Mouse (Mus musculus): Measurements from ENCODE around the gene Gm11985. TPM values are rescaled to one million over a fixed set of nuclear protein-coding genes. Genes with fewer than 3 reads are reported as not detected.

The Gm11985 gene
- polyA plus RNA-seq, 1 experiment from 2014 or later: not detected

DNA sequence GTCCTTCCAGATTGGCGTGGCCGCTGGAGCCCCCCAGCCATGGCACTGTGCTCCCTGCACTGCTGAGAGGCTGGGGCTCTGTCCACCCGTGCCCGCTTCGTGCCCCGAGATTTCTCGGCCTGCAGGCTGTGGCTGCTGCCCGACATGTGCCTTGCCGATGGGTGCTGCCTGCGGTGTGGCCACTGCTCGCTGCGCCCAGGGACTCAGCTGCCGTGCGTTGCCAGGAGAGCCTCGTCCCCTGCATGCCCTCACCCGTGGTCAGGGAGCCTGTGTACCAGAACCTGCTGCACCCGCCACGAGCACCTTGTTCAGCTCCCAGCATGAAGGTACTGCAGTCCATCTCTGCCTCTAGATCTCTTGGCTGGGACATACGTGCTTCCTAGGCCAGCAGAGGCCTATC lies 9.6 kb upstream of the Gm11985 start:
- DNase-seq (ENCODE audit: low spot score): no peak
- Histone ChIP-seq H3K4me1 (replicated peaks) (peaks cover 12% of the 10 kb centered on the region), H3K27me3 (ENCODE audit: insufficient read depth, poor library complexity, severe bottlenecking) (no peaks in the 10 kb centered on the region), H3K27ac (peak overlapping the region; percentile 23), H3K9me3 (no peaks in the 10 kb centered on the region), H3K4me3 (no peak overlapping the region), H3K36me3 (no peaks in the 10 kb centered on the region)
- WGBS: 86% methylated on average over 19 of the region's 19 CpGs

DNA sequence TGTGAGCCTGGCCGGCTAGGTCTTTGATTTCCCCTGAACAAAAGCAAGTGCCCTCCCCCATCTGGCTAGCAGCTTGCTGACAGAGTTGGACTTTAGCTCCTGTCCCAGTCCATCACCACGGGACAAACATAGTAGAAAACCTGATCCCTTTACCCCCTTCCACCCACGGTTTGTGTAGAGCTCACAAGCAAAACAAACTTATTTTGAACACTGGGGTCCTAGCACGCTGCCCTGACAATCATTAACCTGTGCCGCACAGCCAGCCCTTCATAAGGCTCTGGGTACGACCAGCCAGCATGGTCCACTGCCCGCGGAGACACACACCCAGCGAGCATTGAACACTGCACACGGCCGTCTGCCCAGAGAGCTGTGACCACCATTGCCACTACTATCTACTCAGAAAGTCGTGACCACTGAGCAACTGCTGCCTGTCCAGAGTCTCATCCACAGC lies 9.1 kb upstream of the Gm11985 start, which contains the start of gene Igfbp1:
Igfbp1 (plus strand) TSS at position 292 of the 451 bp plus-strand sequence.
- Histone ChIP-seq H3K9me3 (no peaks in the 10 kb centered on the region), H3K4me3 (no peak within 1 kb of the TSS), H3K4me1 (replicated peaks) (peaks cover 12% of the 10 kb centered on the region), H3K36me3 (no peaks in the 10 kb centered on the region), H3K27me3 (ENCODE audit: insufficient read depth, poor library complexity, severe bottlenecking) (no peaks in the 10 kb centered on the region), H3K27ac (peak within 1 kb of the TSS; percentile 23)
- DNase-seq (ENCODE audit: low spot score): no peak
- WGBS: 45% methylated on average over 12 of the region's 12 CpGs

GRCm38 (mm10) chr11:7195312-7195685 lies 6.9 kb upstream of the Gm11985 start:
- H3K4me1 ChIP-seq (replicated peaks): peaks cover 12% of the 10 kb centered on the region
- H3K9me3 ChIP-seq: no peaks in the 10 kb centered on the region
- WGBS: 85% methylated on average over 4 of the region's 4 CpGs
- no peak overlapping the region for H3K27ac ChIP-seq
- H3K36me3 ChIP-seq: no peaks in the 10 kb centered on the region
- no peaks in the 10 kb centered on the region for H3K27me3 ChIP-seq (ENCODE audit: insufficient read depth, poor library complexity, severe bottlenecking)
- no peak overlapping the region for H3K4me3 ChIP-seq
- DNase-seq (ENCODE audit: low spot score): no peak

GRCm38 (mm10) chr11:7194432-7195311 lies 6.3 kb upstream of the Gm11985 start:
- Histone ChIP-seq H3K27me3 (ENCODE audit: insufficient read depth, poor library complexity, severe bottlenecking) (no peaks in the 10 kb centered on the region), H3K9me3 (no peaks in the 10 kb centered on the region), H3K36me3 (no peaks in the 10 kb centered on the region), H3K27ac (no peak overlapping the region), H3K4me1 (replicated peaks) (peaks cover 12% of the 10 kb centered on the region), H3K4me3 (no peak overlapping the region)
- 93% methylated on average over 10 of the region's 10 CpGs for WGBS
- no peak for DNase-seq (ENCODE audit: low spot score)

DNA sequence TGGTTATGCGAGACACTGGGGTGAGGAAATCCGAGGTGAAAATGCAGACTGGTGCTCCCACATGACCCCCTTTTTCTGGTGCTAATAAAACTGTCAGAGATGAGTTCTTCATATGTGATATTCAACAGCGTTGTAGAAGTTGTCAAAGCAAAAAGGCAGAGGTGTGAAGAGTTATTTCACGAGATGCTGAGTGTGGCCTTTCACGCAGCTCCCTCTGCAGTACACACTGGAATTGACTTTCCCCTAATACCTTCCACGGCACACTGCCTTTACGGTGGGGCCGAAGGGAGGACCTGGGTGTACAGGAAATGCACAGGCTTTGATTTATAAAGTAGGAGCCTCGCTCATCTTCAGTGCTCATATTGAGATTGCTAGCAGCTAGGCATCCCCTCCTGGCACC lies 4.8 kb upstream of the Gm11985 start:
- no peak for DNase-seq (ENCODE audit: low spot score)
- H3K27ac ChIP-seq: no peak overlapping the region
- peaks cover 12% of the 10 kb centered on the region for H3K4me1 ChIP-seq (replicated peaks)

DNA sequence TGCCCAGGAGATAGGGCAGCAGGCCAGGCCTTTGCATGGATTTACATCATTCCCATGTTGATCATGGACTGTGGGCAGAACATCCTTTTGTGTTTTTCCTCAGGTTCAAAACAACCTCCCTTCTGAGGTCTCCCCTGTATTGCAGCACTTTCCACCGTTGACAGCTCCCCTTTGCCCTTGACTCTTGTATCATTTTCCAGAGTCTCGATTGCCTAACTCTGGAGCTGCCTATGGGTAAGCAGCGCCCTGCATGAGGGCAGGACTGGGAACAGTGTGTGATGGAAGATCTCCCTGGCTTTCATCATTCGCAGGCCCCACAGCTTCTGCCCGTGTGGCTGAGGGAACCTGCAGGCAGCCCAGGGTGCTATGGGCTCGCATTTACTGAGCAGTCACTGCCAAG lies 4.3 kb upstream of the Gm11985 start:
- Histone ChIP-seq H3K27ac (no peak overlapping the region), H3K36me3 (no peaks in the 10 kb centered on the region), H3K4me3 (no peak overlapping the region), H3K27me3 (ENCODE audit: insufficient read depth, poor library complexity, severe bottlenecking) (no peaks in the 10 kb centered on the region), H3K4me1 (replicated peaks) (peaks cover 8% of the 10 kb centered on the region), H3K9me3 (no peaks in the 10 kb centered on the region)
- WGBS: 75% methylated on average over 6 of the region's 6 CpGs
- no peak for DNase-seq (ENCODE audit: low spot score)

More for the DNA sequence above, 4.8 kb upstream of the Gm11985 start:
- no peaks in the 10 kb centered on the region for H3K27me3 ChIP-seq (ENCODE audit: insufficient read depth, poor library complexity, severe bottlenecking)
- no peak overlapping the region for H3K4me3 ChIP-seq
- H3K9me3 ChIP-seq: no peaks in the 10 kb centered on the region
- no peaks in the 10 kb centered on the region for H3K36me3 ChIP-seq
- WGBS: 87% methylated on average over 9 of the region's 9 CpGs

GRCm38 (mm10) chr11:7187472-7187871 lies 897 bp downstream of the Gm11985 start:
- DNase-seq (ENCODE audit: low spot score): no peak
- Histone ChIP-seq H3K4me3 (no peak overlapping the region), H3K9me3 (no peaks in the 10 kb centered on the region), H3K4me1 (replicated peaks) (peaks cover 32% of the 10 kb centered on the region), H3K27ac (no peak overlapping the region), H3K36me3 (no peaks in the 10 kb centered on the region), H3K27me3 (ENCODE audit: insufficient read depth, poor library complexity, severe bottlenecking) (no peaks in the 10 kb centered on the region)
- 62% methylated on average over 8 of the region's 8 CpGs for WGBS

- no peak for DNase-seq (ENCODE audit: low spot score)
- peaks cover 38% of the 10 kb centered on the region for H3K4me1 ChIP-seq (replicated peaks)
- no peaks in the 10 kb centered on the region for H3K9me3 ChIP-seq
- H3K36me3 ChIP-seq: no peaks in the 10 kb centered on the region
- no peak overlapping the region for H3K27ac ChIP-seq
- no peaks in the 10 kb centered on the region for H3K27me3 ChIP-seq (ENCODE audit: insufficient read depth, poor library complexity, severe bottlenecking)
- H3K4me3 ChIP-seq: no peak overlapping the region
- 13% methylated on average over 1 of the region's 1 CpGs for WGBS
Observed at GRCm38 (mm10) chr11:7184420-7184819, 3.9 kb downstream of the Gm11985 start.

- WGBS: 37% methylated on average over 8 of the region's 8 CpGs
Observed at GRCm38 (mm10) chr11:7182409-7183042, 5.8 kb downstream of the Gm11985 start.

DNA sequence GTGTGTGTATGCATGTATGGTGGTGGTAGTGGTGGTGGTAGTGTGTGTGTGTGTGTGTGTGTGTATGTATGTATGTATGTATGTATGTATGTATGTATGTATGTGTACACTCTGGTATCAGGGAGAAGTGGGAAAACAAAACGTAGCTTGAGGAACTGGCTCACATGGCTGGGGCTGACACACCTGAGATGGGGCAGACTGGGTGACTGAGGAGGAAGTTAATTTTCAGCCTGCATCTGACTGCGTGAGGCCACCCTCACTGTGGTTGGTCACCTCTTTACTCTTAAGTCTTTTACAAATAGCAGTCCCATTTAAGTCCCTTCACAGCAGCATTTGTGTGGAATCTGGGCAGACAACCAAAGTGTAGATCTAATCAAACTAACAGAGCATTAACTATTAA lies 9.1 kb downstream of the Gm11985 start:
- peaks cover 16% of the 10 kb centered on the region for H3K4me1 ChIP-seq (replicated peaks)
- H3K4me3 ChIP-seq: no peak overlapping the region
- no peak for DNase-seq (ENCODE audit: low spot score)
- WGBS: 81% methylated on average over 2 of the region's 2 CpGs
- no peaks in the 10 kb centered on the region for H3K9me3 ChIP-seq
- no peaks in the 10 kb centered on the region for H3K27me3 ChIP-seq (ENCODE audit: insufficient read depth, poor library complexity, severe bottlenecking)
- H3K27ac ChIP-seq: no peak overlapping the region
- H3K36me3 ChIP-seq: no peaks in the 10 kb centered on the region

More at GRCm38 (mm10) chr11:7182409-7183042, 5.8 kb downstream of the Gm11985 start:
- DNase-seq (ENCODE audit: low spot score): peak; percentile 28
- Histone ChIP-seq H3K27me3 (ENCODE audit: insufficient read depth, poor library complexity, severe bottlenecking) (no peaks in the 10 kb centered on the region), H3K27ac (no peak overlapping the region), H3K4me3 (no peak overlapping the region), H3K4me1 (replicated peaks) (peaks cover 38% of the 10 kb centered on the region), H3K9me3 (no peaks in the 10 kb centered on the region), H3K36me3 (no peaks in the 10 kb centered on the region)

DNA sequence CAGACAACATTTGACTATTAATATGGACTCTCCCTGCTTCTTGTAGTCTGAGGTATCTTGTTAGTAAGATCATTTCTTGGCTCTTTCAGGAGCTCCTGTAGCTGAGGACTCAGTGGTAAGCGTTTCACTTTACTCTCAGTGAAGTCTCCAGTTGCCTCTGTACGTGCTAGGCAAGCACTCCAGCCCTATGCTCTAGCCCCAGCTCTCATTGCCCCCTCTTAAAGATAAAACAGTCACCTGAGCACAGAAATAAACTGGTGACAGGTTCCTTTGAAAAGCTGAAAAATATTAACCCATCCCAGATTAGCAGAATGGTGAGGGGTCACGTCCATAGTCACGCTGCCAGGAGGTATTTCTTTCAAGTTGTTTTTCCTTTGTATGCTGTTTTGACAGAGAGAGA lies 9.6 kb downstream of the Gm11985 start:
- H3K27ac ChIP-seq: no peak overlapping the region
- H3K4me3 ChIP-seq: no peak overlapping the region
- peaks cover 11% of the 10 kb centered on the region for H3K4me1 ChIP-seq (replicated peaks)
- H3K9me3 ChIP-seq: no peaks in the 10 kb centered on the region
- H3K36me3 ChIP-seq: no peaks in the 10 kb centered on the region
- no peaks in the 10 kb centered on the region for H3K27me3 ChIP-seq (ENCODE audit: insufficient read depth, poor library complexity, severe bottlenecking)
- WGBS: 81% methylated on average over 4 of the region's 4 CpGs
- no peak for DNase-seq (ENCODE audit: low spot score)

- no peaks in the 10 kb centered on the region for H3K9me3 ChIP-seq
- 90% methylated on average over 6 of the region's 6 CpGs for WGBS
- no peak overlapping the region for H3K27ac ChIP-seq
- no peak for DNase-seq (ENCODE audit: low spot score)
- peaks cover 2% of the 10 kb centered on the region; the same call in 1 of the 2 replicates for H3K36me3 ChIP-seq
- no peaks in the 10 kb centered on the region for H3K4me1 ChIP-seq (replicated peaks)
- H3K4me3 ChIP-seq: no peak overlapping the region
- H3K27me3 ChIP-seq (ENCODE audit: insufficient read depth, poor library complexity, severe bottlenecking): no peaks in the 10 kb centered on the region
Observed at GRCm38 (mm10) chr11:7173664-7174063, 14.7 kb downstream of the Gm11985 start.

DNA sequence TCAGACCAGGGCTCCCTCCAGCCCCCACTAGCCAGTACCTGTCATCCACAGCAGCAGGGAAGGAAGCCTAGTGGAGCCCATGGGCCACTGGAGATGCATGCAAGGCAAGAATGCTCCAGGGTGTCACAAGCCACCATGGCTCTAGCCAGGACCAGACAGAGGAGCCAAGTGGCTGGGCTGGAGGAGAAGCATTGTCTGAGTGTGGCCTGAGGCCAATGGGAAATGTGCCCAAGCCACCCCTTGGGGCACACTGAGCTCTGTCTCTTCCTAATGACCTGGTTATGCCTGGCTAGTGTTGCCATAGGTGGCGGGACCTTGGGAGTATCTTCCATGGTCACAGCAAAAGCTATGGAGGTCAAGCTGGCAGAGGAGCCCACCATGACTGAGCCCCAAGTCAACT lies 18.7 kb downstream of the Gm11985 start:
- 92% methylated on average over 1 of the region's 1 CpGs for WGBS
- H3K27ac ChIP-seq: no peak overlapping the region
- no peak for DNase-seq (ENCODE audit: low spot score)
- H3K9me3 ChIP-seq: no peaks in the 10 kb centered on the region
- H3K27me3 ChIP-seq (ENCODE audit: insufficient read depth, poor library complexity, severe bottlenecking): no peaks in the 10 kb centered on the region
- no peaks in the 10 kb centered on the region for H3K4me1 ChIP-seq (replicated peaks)
- H3K36me3 ChIP-seq: peaks cover 2% of the 10 kb centered on the region; the same call in 1 of the 2 replicates
- no peak overlapping the region for H3K4me3 ChIP-seq

Measured in hindbrain, embryonic 10.5 days (tissue).